Mouse (Mus musculus) liver, embryonic 14.5 days (tissue): ENCODE measurements around the gene Mgll.

Experiments
- CTCF ChIP-seq: IDR thresholded peaks from 2 replicates; pipeline ENCODE4 v1.5.1; 2016; ENCODE audit warnings: antibody characterized with exemption, low read depth, control low read depth
- EP300 ChIP-seq: IDR thresholded peaks from 2 replicates; pipeline ENCODE4 v1.6.1; 2016; ENCODE audit warnings: antibody characterized with exemption, low read depth

- no peak for TF ChIP-seq CTCF
- TF ChIP-seq EP300 = no peak
These were observed 1.3 kb upstream of the Mgll start for GRCm38 (mm10) chr6:88722906-88723305.
